Mouse (Mus musculus) hindbrain, postnatal 0 days (tissue): ENCODE measurements around the gene Dvl3. TPM values are rescaled to one million over a fixed set of nuclear protein-coding genes. Genes with fewer than 3 reads are reported as not detected.

Experiments
- ATAC-seq: fragments of 200-750 bp; cut with Nextera tagmentation; 2 replicates; pipeline ENCODE4 v1.8.0; 2017; ENCODE audit warnings: mild to moderate bottlenecking, moderate TSS enrichment, moderate library complexity
- DNase-seq: peaks from one replicate; pipeline ENCODE4 v3.0.0-alpha.2; 2015; ENCODE audit warnings: low spot score
- H3K27ac ChIP-seq: fragments of 300-500 bp; sonication (generic); 2 replicates; pipeline ENCODE4 v1.5.1; 2014; ENCODE audit warnings: mild to moderate bottlenecking
- H3K27me3 ChIP-seq: fragments of 300-500 bp; sonication (generic); 2 replicates; pipeline ENCODE4 v1.6.1; 2014; ENCODE audit warnings: low read length, mixed read lengths; ENCODE audit not compliant: insufficient read depth
- H3K36me3 ChIP-seq: fragments of 300-500 bp; sonication (generic); 2 replicates; pipeline ENCODE4 v1.6.1; 2014; ENCODE audit warnings: low read length, mixed read lengths; ENCODE audit not compliant: insufficient read depth
- H3K4me1 ChIP-seq: fragments of 300-500 bp; sonication (generic); 2 replicates; pipeline ENCODE4 v1.6.1; 2014; ENCODE audit warnings: antibody characterized with exemption, low read length, mixed read lengths; ENCODE audit not compliant: insufficient read depth
- H3K4me2 ChIP-seq: fragments of 300-500 bp; sonication (generic); 2 replicates; pipeline ENCODE4 v1.6.1; 2014; ENCODE audit warnings: low read depth, mild to moderate bottlenecking, low read length, moderate library complexity, mixed read lengths
- H3K4me3 ChIP-seq: fragments of 300-500 bp; sonication (generic); 2 replicates; pipeline ENCODE4 v1.5.1; 2014; ENCODE audit warnings: low read length
- H3K9ac ChIP-seq: fragments of 300-500 bp; sonication (generic); replicated peaks from 2 replicates; pipeline ENCODE4 v1.6.1; 2014; ENCODE audit warnings: mild to moderate bottlenecking, low read length, moderate library complexity, mixed read lengths
- H3K9me3 ChIP-seq: fragments of 300-500 bp; sonication (generic); 2 replicates; pipeline ENCODE4 v1.6.1; 2016; ENCODE audit warnings: low read length, mixed read lengths
- CTCF ChIP-seq: IDR thresholded peaks from 2 replicates; pipeline ENCODE4 v1.5.1; 2016; ENCODE audit warnings: antibody characterized with exemption, control low read depth, low read depth
- WGBS: fragments of 180-500 bp; shearing (Covaris S2); extraction: QIAGEN DNeasy Blood & Tissue Kit; methylation state at CpG from one replicate; pipeline ENCODE4 v1.1.7; 2014; 5-methylcytosine and 5-hydroxymethylcytosine counted together
- polyA plus RNA-seq: library from polyadenylated mRNA; unstranded; fragments of >200 nt; fragmentation: Nextera tagmentation; extraction: Ambion mirVana; gene quantifications from 2 replicates; pipeline ENCODE4 v1.2.1, GENCODE M21; 2015
- total RNA-seq: library from RNA; depleted of rRNA; stranded (reverse); fragments of >200 nt; gene quantifications from 2 replicates; pipeline ENCODE4 v1.2.3, GENCODE M21; 2014

Gene Dvl3
- total and polyA plus RNA-seq, 2 experiments from 2014 or later = 25.7 to 44.3 TPM

GRCm38 (mm10) chr16:20511277-20511847 lies 5.4 kb upstream of the Dvl3 start:
- no peaks in the 10 kb centered on the region for H3K9me3 ChIP-seq
- H3K27ac ChIP-seq = no peak overlapping the region
- H3K4me3 ChIP-seq = no peak overlapping the region
- H3K9ac ChIP-seq = no peak overlapping the region
- H3K4me1 ChIP-seq = no peaks in the 10 kb centered on the region
- no peaks in the 10 kb centered on the region for H3K27me3 ChIP-seq
- DNase-seq = no peak
- H3K36me3 ChIP-seq = peaks cover 47% of the 10 kb centered on the region
- H3K4me2 ChIP-seq = no peak overlapping the region
- no peak for TF ChIP-seq CTCF
- ATAC-seq = no peak
- WGBS = 81% methylated on average over 7 of the region's 7 CpGs

- H3K4me1 ChIP-seq = peaks cover 12% of the 10 kb centered on the region; the same call in 1 of the 2 replicates
- no peak overlapping the region for H3K9ac ChIP-seq
- peak overlapping the region; percentile 93; the same call in 1 of the 2 replicates for H3K27ac ChIP-seq
- ATAC-seq (no peak), DNase-seq (no peak)
- peak overlapping the region; percentile 92 for H3K4me2 ChIP-seq
- no peaks in the 10 kb centered on the region for H3K9me3 ChIP-seq
- peak overlapping the region; percentile 99 for H3K4me3 ChIP-seq
- H3K27me3 ChIP-seq = no peaks in the 10 kb centered on the region
- no peak for TF ChIP-seq CTCF
- H3K36me3 ChIP-seq = peaks cover 11% of the 10 kb centered on the region
Observed at GRCm38 (mm10) chr16:20516032-20516431, 750 bp upstream of the Dvl3 start.

- TF ChIP-seq CTCF = no peak
- DNase-seq (no peak), ATAC-seq (peak; percentile 11; the same call in 1 of the 2 replicates)
- peaks cover 12% of the 10 kb centered on the region; the same call in 1 of the 2 replicates for H3K4me1 ChIP-seq
- peak overlapping the region; percentile 99 for H3K4me3 ChIP-seq
- H3K27ac ChIP-seq = peak overlapping the region; percentile 93
- H3K4me2 ChIP-seq = peak overlapping the region; percentile 92
- 4% methylated on average over 25 of the region's 26 CpGs for WGBS
- H3K9ac ChIP-seq = peak overlapping the region; percentile 97
- no peaks in the 10 kb centered on the region for H3K9me3 ChIP-seq
- H3K27me3 ChIP-seq = no peaks in the 10 kb centered on the region
- H3K36me3 ChIP-seq = 0 out of 2 replicates have a peak, but pooled peaks cover 6% of the 10 kb centered on the region
Observed at GRCm38 (mm10) chr16:20517216-20517615, 434 bp downstream of the Dvl3 start.

GRCm38 (mm10) chr16:20517701-20518374 lies 1.1 kb downstream of the Dvl3 start:
- H3K36me3 ChIP-seq = 0 out of 2 replicates have a peak, but pooled peaks cover 6% of the 10 kb centered on the region
- H3K9ac ChIP-seq = peak overlapping the region; percentile 97
- H3K4me1 ChIP-seq = peaks cover 12% of the 10 kb centered on the region; the same call in 1 of the 2 replicates
- no peaks in the 10 kb centered on the region for H3K9me3 ChIP-seq
- WGBS = under 1% methylated on average over 6 of the region's 6 CpGs
- DNase-seq (peak; percentile 71), ATAC-seq (peak; percentile 55)
- H3K27me3 ChIP-seq = no peaks in the 10 kb centered on the region
- peak overlapping the region; percentile 99 for H3K4me3 ChIP-seq
- peak overlapping the region; percentile 93 for H3K27ac ChIP-seq
- peak overlapping the region; percentile 92 for H3K4me2 ChIP-seq
- TF ChIP-seq CTCF = no peak

GRCm38 (mm10) chr16:20523886-20524285 lies 7.1 kb downstream of the Dvl3 start:
- WGBS = 84% methylated on average over 10 of the region's 10 CpGs
- peaks cover 57% of the 10 kb centered on the region for H3K36me3 ChIP-seq

GRCm38 (mm10) chr16:20528779-20529178 lies 12.0 kb downstream of the Dvl3 start:
- Histone ChIP-seq H3K27me3 (no peaks in the 10 kb centered on the region), H3K4me2 (no peak overlapping the region), H3K9ac (no peak overlapping the region), H3K9me3 (no peaks in the 10 kb centered on the region), H3K4me1 (no peaks in the 10 kb centered on the region), H3K4me3 (no peak overlapping the region), H3K36me3 (peaks cover 66% of the 10 kb centered on the region), H3K27ac (no peak overlapping the region)
- 85% methylated on average over 5 of the region's 5 CpGs for WGBS
- no peak for ATAC-seq
- DNase-seq = no peak
- TF ChIP-seq CTCF = no peak

More at GRCm38 (mm10) chr16:20523886-20524285, 7.1 kb downstream of the Dvl3 start:
- H3K9ac ChIP-seq = no peak overlapping the region
- H3K4me3 ChIP-seq = no peak overlapping the region
- no peaks in the 10 kb centered on the region for H3K9me3 ChIP-seq
- H3K27ac ChIP-seq = no peak overlapping the region
- no peak for DNase-seq
- no peak for TF ChIP-seq CTCF
- no peaks in the 10 kb centered on the region for H3K27me3 ChIP-seq
- peaks cover 5% of the 10 kb centered on the region; the same call in 1 of the 2 replicates for H3K4me1 ChIP-seq
- ATAC-seq = no peak
- no peak overlapping the region for H3K4me2 ChIP-seq

GRCm38 (mm10) chr16:20529375-20529774 lies 12.6 kb downstream of the Dvl3 start:
- ATAC-seq = no peak
- H3K27me3 ChIP-seq = no peaks in the 10 kb centered on the region
- peaks cover 60% of the 10 kb centered on the region for H3K36me3 ChIP-seq
- no peak overlapping the region for H3K4me2 ChIP-seq
- H3K4me3 ChIP-seq = no peak overlapping the region
- no peak overlapping the region for H3K27ac ChIP-seq
- peak; percentile 32 for DNase-seq
- H3K4me1 ChIP-seq = no peaks in the 10 kb centered on the region
- TF ChIP-seq CTCF = no peak
- H3K9ac ChIP-seq = no peak overlapping the region
- WGBS = 43% methylated on average over 1 of the region's 1 CpGs
- H3K9me3 ChIP-seq = no peaks in the 10 kb centered on the region
